8 mouse cellular contexts compared by ENCODE assay signal in genomic region chr1:64691581-64691980, GRCm38 (mm10). TPM values are rescaled to one million over a fixed set of nuclear protein-coding genes. Genes with fewer than 3 reads are reported as not detected.
DNase-seq lines count a peak whose midpoint lies in the region; ATAC-seq and TF ChIP-seq lines count a peak whose summit lies in the region.

No protein-coding gene starts in this region.

- H3K9ac ChIP-seq in limb, embryonic 12.5 days (replicated peaks): peak overlapping the region; percentile 93
- H3K9ac ChIP-seq in stomach, embryonic 14.5 days (replicated peaks; ENCODE audit: low read depth, low read length): peak overlapping the region; percentile 65

- H3K27ac ChIP-seq in cerebellum, adult 2 months (ENCODE audit: insufficient read depth, low read length): no peak overlapping the region
- no peak overlapping the region for H3K27ac ChIP-seq in spleen, adult 2 months (ENCODE audit: insufficient read depth, low read length)
- peak overlapping the region; percentile 73; the same call in 1 of the 2 replicates for H3K27ac ChIP-seq in limb, embryonic 12.5 days
- 0 out of 2 replicates have a peak overlapping the region, but pooled peaks have one; percentile 67 for H3K27ac ChIP-seq in stomach, embryonic 14.5 days (ENCODE audit: low read length)

- 3% methylated on average over 9 of the region's 9 CpGs for WGBS in cerebellum, adult 2 months
- 10% methylated on average over 9 of the region's 9 CpGs for WGBS in spleen, adult 2 months
- 3% methylated on average over 9 of the region's 9 CpGs for WGBS in limb, embryonic 12.5 days
- WGBS in stomach, embryonic 14.5 days: 3% methylated on average over 9 of the region's 9 CpGs

- ATAC-seq in limb, embryonic 12.5 days (ENCODE audit: insufficient number of reproducible peaks, insufficient read depth, low FRiP score, low TSS enrichment, low read depth): no peak
- ATAC-seq in stomach, embryonic 14.5 days (ENCODE audit: insufficient number of reproducible peaks, insufficient read depth, low FRiP score, low read depth): no peak
- no peak for ATAC-seq in megakaryocyte progenitor cell, adult 5-6 weeks (replicated peaks; ENCODE audit: poor library complexity)

- no peaks in the 10 kb centered on the region for H3K36me3 ChIP-seq in spleen, adult 2 months (ENCODE audit: control insufficient read depth, insufficient read depth, low read length)
- no peaks in the 10 kb centered on the region for H3K36me3 ChIP-seq in limb, embryonic 12.5 days
- H3K36me3 ChIP-seq in stomach, embryonic 14.5 days (ENCODE audit: control insufficient read depth, insufficient read depth, low read length): no peaks in the 10 kb centered on the region

- no peaks in the 10 kb centered on the region for H3K4me1 ChIP-seq in cerebellum, adult 2 months (ENCODE audit: control insufficient read depth, insufficient read depth, low read length)
- peaks cover 2% of the 10 kb centered on the region; the same call in 1 of the 2 replicates for H3K4me1 ChIP-seq in spleen, adult 2 months (ENCODE audit: control insufficient read depth, insufficient read depth, insufficient read length)
- peaks cover 25% of the 10 kb centered on the region for H3K4me1 ChIP-seq in limb, embryonic 12.5 days (replicated peaks)
- peaks cover 8% of the 10 kb centered on the region for H3K4me1 ChIP-seq in stomach, embryonic 14.5 days (ENCODE audit: control insufficient read depth, insufficient read depth, low read length)

- no peaks in the 10 kb centered on the region for H3K9me3 ChIP-seq in limb, embryonic 12.5 days
- no peaks in the 10 kb centered on the region for H3K9me3 ChIP-seq in stomach, embryonic 14.5 days (ENCODE audit: control insufficient read depth, low read depth, low read length)

- no peaks in the 10 kb centered on the region for H3K27me3 ChIP-seq in cerebellum, adult 2 months (ENCODE audit: control insufficient read depth, insufficient read depth, low read length)
- H3K27me3 ChIP-seq in spleen, adult 2 months (ENCODE audit: control insufficient read depth, insufficient read depth, low read length): 0 out of 2 replicates have a peak, but pooled peaks cover 2% of the 10 kb centered on the region
- no peaks in the 10 kb centered on the region for H3K27me3 ChIP-seq in limb, embryonic 12.5 days
- H3K27me3 ChIP-seq in stomach, embryonic 14.5 days (ENCODE audit: control insufficient read depth, insufficient read depth, low read length): no peaks in the 10 kb centered on the region

- TF ChIP-seq POLR2A in cerebellum, adult 2 months (IDR thresholded peaks at IDR 0.05; ENCODE audit: borderline replicate concordance, insufficient read depth, low read length): no peak
- TF ChIP-seq POLR2A in spleen, adult 2 months (IDR thresholded peaks at IDR 0.05; ENCODE audit: low read depth, low read length): no peak

- TF ChIP-seq CTCF in cerebellum, adult 2 months (IDR thresholded peaks at IDR 0.05; ENCODE audit: borderline replicate concordance, insufficient read depth, low read depth, low read length): no peak
- TF ChIP-seq CTCF in spleen, adult 2 months (IDR thresholded peaks at IDR 0.05; ENCODE audit: extremely low read depth, insufficient read depth, insufficient read length, insufficient replicate concordance): no peak

- H3K4me3 ChIP-seq in cerebellum, adult 2 months (replicated peaks; ENCODE audit: insufficient read depth, low read depth, low read length): peak overlapping the region; percentile 74
- H3K4me3 ChIP-seq in spleen, adult 2 months (ENCODE audit: extremely low read depth, insufficient read depth, insufficient read length): peak overlapping the region; percentile 73
- H3K4me3 ChIP-seq in limb, embryonic 12.5 days (replicated peaks): peak overlapping the region; percentile 91
- peak overlapping the region; percentile 91 for H3K4me3 ChIP-seq in stomach, embryonic 14.5 days (ENCODE audit: low read depth, low read length)

- peak overlapping the region; percentile 81 for H3K4me2 ChIP-seq in limb, embryonic 12.5 days
- peak overlapping the region; percentile 78 for H3K4me2 ChIP-seq in stomach, embryonic 14.5 days (replicated peaks; ENCODE audit: low read depth, low read length)

- DNase-seq in cerebellum, adult 2 months: no peak
- DNase-seq in cerebellum, adult 9-11 months: no peak
- no peak for DNase-seq in spleen, adult 2 months (ENCODE audit: low read depth in 1 of 2, low spot score in 2 of 2)
- DNase-seq in spleen, postnatal 4 days (ENCODE audit: low spot score in 2 of 2): no peak
- DNase-seq in lung, postnatal 14 days: no peak

RNA-seq across cellular contexts. Expression of gene Ccnyl1, which starts 1.3 kb away (rescaled TPM):
- polyA plus RNA-seq in cerebellum, adult 2 months (2012; rRNA removed): 17.4 and 19.1 TPM in 2 replicates
- 7.8 and 8.3 TPM in 2 replicates for polyA plus RNA-seq in spleen, adult 2 months (2012; rRNA removed)
- polyA plus RNA-seq in limb, embryonic 12.5 days (2016; fragmentation: Nextera tagmentation; extraction: Ambion mirVana): 7.4 and 7.8 TPM in 2 replicates
- polyA plus RNA-seq in stomach, embryonic 14.5 days (2014; fragmentation: Nextera tagmentation; extraction: Ambion mirVana): 8.9 and 10.9 TPM in 2 replicates
- total RNA-seq in megakaryocyte progenitor cell, adult 5-6 weeks (2015): 8.4 and 9.8 TPM in 2 replicates
- total RNA-seq in megakaryocyte progenitor cell, adult 5-6 weeks (2017): 4.7 and 7.8 TPM in 2 replicates

RNA-seq across cellular contexts. Expression of gene Fzd5, which starts 46.0 kb away (rescaled TPM):
- polyA plus RNA-seq in cerebellum, adult 2 months (2012; rRNA removed): 0.98 and 1.0 TPM in 2 replicates
- polyA plus RNA-seq in spleen, adult 2 months (2012; rRNA removed): 7.6 and 10.6 TPM in 2 replicates
- 0.88 and 1.2 TPM in 2 replicates for polyA plus RNA-seq in limb, embryonic 12.5 days (2016; fragmentation: Nextera tagmentation; extraction: Ambion mirVana)
- polyA plus RNA-seq in stomach, embryonic 14.5 days (2014; fragmentation: Nextera tagmentation; extraction: Ambion mirVana): 11.6 and 11.8 TPM in 2 replicates
- 0.89 and 1.6 TPM in 2 replicates for total RNA-seq in megakaryocyte progenitor cell, adult 5-6 weeks (2015)
- 1.0 and 1.7 TPM in 2 replicates for total RNA-seq in megakaryocyte progenitor cell, adult 5-6 weeks (2017)

Comparison
In these comparisons a context has a peak if more than half of its experiments do, and no peak if none do; other contexts are left out.
1. H3K27ac ChIP-seq: peak in limb, embryonic 12.5 days (single experiment) and stomach, embryonic 14.5 days (single experiment); none in cerebellum, adult 2 months (single experiment) and spleen, adult 2 months (single experiment).
2. Peak in every context shown above with its lines, with median percentiles within 50 percentile points of each other: H3K4me3 ChIP-seq.